Mouse (Mus musculus): ENCODE results near the gene A830018L16Rik.

DNA sequence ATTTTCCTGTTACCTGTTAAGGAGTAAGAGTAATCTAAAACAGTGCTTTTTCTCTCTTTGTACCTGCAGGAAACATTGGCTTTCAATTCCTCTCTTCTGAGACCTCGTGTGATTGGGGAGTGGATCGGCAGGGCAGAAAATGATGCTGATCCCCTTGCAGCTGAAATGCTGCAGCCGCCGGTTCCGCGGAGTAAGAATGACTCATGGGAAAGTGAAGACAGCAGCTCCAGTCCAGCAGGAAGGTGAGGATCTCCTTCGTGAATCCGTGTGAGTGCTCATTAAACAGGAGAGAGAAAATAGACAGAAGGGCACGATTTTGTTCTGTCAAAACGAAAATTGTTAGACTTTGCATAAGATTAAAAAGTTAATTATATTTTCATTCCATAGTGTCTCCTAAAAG is 174.4 kb downstream of the A830018L16Rik start:
- TF ChIP-seq CTCF (IDR thresholded peaks at IDR 0.05; ENCODE audit: borderline replicate concordance, control insufficient read depth, extremely low read depth, insufficient read depth, low read length, poor library complexity) (no peak), POLR2A (IDR thresholded peaks at IDR 0.05; ENCODE audit: control insufficient read depth, extremely low read depth, insufficient read depth, low read length, poor library complexity) (no peak)

Measured in thymus, adult 2 months (tissue).